Mouse (Mus musculus) gastrocnemius, adult 18-20 months (tissue): ENCODE measurements at regions not wholly inside any gene's neighbourhood (a gene's known extent, or its start where the extent isn't known, plus 50 kb on each side); places are given as distances from the start of the nearest gene placed in this dataset.
A peak's percentile ranks its signal among the peaks of the same experiment; 100 is the strongest.

Experiments used
- DNase-seq: peaks from one replicate; pipeline ENCODE4 v3.0.0; 2021; ENCODE audit warnings: low spot score

DNA sequence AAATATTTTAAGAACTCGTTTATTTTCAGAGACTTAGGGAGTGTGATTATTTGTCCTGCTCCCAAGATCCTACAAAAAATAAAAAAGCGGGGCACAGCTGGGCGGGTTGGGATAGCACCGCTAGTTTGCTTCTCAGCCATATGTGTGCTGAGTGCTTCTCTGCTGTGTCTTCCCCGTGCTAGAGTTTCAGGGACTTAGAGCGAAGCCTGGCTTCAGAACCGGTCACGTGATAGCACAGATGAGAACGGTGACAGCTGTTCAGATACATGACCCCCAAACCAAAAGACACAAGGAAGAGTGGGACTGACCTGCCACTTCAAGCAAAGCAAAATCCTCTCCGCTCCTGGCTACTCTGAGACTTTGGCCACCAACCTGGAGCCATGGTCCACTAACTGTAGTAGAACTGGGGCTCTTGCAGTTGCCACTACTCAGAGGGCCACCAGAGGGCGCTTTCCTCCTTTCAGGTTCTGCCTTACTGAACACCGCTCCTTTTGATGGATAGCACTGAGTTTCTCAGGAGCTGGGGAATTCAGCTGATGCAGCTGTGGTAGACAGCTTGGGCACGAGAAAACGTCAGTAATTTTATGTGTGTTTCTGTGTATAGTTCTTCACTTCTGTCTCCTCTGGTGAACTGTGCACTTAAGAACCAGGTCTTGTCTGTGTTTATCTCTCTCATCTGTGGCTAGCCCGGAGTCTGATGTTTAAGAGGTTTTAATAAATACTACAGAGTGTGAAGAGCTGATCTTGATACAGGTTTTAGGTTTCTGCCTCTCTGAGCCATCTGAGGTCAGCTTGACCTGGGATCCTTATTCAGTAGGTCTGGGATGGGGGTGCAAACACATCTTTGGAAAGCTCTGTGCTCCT lies 99.4 kb upstream of the Pgrmc2 start:
- DNase-seq, result peak; percentile 85

DNA sequence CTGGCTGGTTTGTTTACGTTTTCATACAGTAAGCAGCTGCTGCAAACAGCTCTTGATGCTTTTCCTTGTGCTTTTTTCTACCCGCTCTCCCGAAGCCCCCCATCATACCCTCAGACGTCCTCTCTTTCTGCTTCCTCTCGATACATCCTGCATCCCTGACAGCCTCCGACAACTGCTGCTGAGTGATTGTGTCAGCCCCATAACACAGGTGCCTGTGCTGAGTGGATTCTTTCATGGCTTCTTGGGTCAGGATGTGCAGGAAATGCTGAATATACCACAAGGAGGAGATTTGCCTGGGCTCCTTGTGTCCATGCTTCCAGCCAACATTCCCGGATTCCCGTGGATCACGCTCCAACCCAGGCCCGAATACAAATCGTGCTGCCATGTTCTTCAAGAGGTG lies 98.6 kb upstream of the Pgrmc2 start:
- no peak for DNase-seq

DNA sequence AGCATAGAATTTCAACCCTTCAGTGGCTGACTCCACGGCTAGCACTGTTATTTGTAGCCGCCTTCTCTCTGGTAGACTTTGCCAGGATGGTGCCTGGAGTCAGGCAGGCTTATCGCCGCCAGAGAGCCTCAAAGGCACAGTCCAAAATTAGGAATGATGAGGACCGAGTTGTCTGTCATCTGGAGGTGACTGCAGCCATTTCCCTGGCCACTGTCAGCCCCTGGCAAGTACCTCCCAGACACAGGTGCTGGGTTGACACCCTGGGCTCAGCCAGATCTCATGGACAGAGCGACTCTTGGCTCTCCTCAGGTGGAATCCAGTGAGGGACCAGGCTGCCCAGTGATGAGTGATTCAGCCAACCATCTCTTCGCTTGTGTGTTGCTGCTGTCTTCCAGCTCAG lies 98.1 kb upstream of the Pgrmc2 start:
- peak; percentile 45 for DNase-seq

DNA sequence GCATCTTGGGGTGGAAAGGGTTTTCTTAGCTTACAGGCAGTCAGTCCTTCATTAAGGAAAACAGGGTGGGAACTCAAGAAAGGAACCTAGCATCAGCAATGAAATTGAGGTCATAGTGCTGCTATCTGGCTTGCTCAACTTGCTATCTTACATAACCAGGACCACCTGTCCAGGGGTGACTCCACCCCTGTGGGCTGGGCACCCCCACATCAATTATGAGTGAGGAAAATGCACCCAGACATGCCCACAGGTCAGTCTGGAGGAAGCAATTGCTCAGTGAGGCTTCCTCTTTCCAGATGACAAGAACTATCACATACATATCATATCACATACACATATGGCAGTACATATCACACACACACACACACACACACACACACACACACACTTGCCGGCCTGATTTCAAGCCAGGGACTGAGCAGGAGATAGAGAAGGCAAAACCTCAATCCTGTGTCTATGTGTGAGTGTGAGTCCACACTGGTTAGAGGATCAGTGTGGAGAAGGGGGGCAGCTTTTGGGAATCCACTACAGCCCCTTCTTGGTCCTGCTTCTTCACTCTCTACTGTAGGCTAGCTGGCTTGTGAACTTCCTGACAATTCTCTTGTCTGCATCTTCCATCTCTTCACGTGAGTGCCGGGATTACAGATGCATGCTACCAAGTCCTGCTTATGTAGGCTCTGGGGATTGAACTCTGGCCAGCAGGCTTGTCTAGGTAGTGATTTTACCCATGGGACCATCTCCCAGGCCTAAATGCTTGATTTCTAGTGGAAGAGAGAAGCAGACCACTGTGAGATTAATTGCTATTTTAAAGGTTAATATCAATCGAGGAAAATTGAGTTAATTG lies 96.4 kb upstream of the Pgrmc2 start:
- no peak for DNase-seq

DNA sequence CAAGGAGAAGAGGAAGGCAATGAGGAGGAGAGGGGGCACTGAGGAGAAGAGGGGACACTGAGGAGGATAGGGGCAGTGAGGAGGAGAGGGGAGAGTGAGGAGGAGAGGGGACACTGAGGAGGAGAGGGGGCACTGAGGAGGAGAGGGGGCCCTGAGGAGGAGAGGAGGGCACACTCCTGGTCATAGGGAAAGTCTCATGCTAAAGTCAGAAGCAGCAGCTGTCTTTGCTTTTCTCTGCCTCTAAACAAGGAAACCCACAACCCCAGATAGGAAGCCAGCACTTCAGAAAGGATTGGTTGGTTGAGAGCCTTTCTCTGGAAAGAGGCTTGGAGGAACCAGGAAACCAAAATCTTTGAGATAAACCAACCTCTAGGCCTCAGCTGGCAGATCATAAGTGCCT lies 94.3 kb upstream of the Pgrmc2 start:
- DNase-seq, result no peak

DNA sequence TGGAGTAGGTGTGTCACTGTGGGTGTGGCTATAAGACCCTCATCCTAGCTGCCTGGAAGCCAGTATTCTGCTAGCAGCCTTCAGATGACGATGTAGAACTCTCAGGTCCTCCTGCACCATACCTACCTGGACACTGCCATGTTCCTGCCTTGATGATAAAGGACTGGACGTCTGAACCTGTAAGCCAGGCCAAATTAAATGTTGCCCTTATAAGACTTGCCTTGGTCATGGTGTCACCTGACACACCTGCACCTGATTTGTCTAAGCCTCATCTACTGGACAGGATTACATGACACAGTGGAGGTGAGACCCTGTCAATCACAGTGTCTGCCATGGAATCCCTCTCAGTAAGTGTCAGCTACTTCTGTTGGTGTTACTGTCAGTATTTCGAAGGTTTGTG lies 92.5 kb upstream of the Pgrmc2 start:
- no peak for DNase-seq

DNA sequence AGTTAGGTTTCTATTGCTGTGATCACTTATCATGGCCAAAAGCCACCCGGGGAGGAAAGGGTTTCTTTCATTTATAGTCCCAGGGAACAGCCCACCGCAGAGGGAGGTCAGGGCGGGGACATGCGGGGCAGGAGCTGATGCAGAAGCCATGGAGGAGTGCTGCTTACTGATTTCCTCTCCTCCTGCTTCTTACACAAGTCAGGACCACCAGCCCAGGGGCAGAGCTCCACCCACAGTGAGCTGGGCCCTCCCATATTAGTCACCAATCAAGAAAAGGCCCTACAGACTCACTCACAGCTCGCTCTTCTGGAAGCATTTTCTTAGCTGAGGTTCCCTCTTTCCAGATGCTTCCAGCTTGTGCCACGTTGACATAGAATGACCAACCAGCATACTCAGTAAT lies 90.7 kb upstream of the Pgrmc2 start:
- no peak for DNase-seq

DNA sequence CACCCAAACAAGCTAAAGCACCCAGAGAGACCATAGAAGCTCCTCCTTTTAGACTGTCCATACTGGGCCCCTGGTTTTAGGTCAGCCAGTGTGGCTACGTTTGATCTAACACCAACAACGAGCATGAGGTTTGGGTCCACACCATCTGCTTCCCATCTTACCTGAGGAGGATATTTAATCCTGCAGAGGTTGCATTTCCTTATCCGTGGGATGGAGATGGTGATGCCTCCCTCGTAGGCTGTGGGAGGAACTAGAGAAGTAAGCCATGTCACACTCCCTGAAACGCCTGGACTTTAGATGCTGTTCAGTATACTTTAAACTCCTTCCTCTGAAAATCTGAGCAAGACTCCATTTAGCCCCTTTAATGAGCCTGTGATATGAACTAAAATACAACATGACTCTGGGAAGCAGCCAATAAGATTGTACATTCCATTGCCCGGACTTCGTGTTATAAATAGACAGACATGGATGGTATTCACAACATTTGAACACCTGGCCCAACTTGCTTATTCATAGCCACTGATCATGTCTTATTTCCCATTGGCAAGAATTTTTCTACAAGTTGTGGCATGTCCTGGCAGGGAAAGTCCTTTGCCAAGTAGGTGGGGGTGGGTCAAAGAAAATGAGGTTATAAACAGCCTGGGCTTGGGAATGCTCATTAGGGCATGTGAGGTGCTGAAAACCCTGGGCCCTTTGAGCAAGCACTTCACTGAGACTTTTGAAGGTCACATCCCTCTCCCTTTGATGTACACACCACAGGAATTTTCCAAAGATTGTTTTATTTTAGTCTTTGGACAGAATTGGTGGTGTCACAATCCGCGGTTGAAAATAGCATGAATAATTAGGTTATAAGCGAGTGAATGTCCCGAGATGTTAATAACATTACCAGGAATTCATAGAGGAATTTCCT lies 89.7 kb upstream of the Pgrmc2 start:
- no peak for DNase-seq

DNA sequence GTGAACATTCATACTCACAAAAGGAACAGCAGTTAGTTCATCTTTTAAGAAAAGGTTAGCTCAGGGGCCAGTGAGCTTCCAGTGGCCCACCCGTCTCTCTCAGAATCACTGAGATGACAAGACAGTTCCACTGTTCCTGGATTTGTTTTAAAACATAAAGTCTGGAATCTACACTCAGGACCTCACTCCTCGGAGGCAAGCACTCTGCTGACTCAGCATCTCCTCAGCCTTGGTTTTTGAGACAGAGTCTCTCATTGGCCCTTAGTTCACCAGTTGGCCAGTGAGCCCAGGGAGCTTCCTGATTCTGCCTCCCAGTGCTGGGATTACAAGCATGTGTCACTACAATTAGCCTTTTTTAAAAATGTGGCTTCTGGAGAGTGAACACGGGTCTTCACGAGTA lies 88.9 kb upstream of the Pgrmc2 start:
- no peak for DNase-seq

DNA sequence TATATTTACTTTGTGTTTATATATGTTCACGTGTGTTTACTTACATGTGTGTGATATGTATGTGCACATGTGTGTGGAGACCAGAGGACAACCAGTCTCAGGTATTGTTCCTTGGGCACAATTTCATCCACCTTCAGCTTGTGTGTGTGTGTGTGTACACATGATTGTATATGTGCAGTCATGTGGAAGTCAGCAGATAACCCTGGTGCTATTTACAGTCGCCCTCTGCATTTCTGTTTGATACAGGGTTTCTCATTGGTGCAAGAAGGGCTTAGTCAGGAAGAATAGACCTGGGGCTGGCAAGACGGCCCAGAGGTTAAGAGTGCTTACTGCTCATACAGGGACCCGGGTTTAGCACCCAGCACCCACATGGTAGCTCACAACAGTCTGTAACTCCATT lies 88.5 kb upstream of the Pgrmc2 start:
- no peak for DNase-seq

DNA sequence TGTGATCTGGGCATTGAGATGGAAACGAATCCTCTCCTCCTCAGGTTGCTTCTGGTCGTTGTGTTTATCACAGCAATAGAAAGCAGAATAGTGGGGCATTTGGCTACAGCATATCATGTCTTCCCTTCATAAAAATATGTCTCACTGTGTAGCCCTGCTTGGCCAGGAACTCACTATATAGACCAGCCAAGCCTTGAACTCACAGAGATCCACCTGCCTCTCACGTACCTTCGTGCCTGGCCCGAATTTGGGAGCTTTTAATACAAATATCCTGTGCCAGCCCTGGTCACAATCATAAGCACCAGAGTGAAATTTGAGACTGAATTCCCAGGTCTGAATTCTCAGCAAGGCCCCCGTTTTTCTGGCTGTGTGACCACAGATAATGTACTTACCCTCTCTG lies 87.7 kb upstream of the Pgrmc2 start:
- no peak for DNase-seq

DNA sequence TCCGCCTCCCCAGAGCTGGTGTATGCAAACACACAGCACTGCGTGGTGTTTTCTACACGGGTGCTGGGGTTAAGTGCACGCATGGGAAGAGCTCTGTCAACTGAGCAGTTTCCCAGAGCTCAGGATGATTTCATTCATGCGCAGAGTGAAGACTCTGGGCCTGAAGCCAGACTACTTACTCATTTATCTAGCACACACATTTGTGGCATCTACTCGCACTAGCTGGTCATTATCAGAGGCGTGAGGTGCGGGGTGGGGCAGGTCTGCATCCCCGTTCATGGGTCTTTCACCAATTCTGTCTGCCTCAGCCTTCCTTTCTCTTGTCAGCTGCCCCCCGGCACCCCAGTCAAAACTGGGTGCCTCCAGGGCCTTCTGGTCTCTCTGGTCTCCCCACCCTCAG lies 86.6 kb upstream of the Pgrmc2 start:
- no peak for DNase-seq

DNA sequence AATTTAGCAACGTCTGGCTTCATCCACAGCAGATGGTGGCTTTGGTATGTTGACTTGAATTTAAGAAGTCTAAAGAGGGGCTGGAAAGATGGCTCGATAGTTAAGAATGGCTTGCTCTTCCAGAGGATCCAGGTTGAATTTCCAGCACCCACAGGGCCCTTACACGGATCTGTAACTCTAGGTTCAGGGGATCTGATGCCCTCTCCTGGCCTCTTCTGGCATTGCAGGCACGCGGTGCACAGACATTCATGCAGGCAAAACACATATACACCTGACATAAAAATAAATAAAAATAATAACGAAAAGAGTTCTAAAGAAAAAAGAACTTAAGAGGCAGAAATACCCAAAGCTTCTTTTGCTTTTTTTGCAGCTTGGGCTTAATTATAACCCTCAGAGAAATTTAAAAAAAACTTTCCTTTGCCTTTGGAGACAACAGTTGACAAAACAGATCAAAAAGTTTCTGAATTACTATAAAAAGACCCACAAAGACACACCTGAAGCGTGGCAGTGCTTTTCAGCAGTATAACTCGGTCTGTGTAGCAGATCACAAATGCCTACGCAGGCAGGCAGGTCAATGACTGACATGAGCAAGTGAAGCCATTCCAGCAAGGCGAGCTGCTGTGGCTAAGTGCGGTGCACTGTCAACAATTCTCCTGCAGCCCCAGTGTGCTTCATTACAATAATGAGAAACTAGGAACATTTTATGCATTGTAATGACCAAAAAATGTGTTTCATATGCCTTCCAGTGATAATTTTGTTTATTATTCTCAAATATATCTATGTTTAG lies 85.5 kb upstream of the Pgrmc2 start:
- no peak for DNase-seq

DNA sequence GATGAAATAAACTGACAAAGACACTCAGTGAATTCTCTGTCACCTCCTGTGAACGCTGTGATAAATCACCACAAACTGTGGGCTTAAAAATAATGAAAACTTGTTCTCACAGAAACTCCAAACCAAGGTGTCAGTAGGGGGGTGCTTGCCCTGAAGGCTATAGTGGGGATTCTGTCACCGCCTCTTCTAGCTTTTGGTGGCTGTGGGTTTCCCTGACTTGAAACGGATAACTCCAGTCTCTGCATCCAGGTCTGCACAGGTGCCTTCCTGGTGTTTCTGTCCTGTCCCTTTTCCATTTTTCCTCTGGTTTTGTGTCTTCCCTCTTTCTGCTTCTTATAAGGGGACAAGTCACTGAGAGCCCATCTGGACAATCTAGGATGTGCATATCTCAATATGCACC lies 84.6 kb upstream of the Pgrmc2 start:
- no peak for DNase-seq

DNA sequence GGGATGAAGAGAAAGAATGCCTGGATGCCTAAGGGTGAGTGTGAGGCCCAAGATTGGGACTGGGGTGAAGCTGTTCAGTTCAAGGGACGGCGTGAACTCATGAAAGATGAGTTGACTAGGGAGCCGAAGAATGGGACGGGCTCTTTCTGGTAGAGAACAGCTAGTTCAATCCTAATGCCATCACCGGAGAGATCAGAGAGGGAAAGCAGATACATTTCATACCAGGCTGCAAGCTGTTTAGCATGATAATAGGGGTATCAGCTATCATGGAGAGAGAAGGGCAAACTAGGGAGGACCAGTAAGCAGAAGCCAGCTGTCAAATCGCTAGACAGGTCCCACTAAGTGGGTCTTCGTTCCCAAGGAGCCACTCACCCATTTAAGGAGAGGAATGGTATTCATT lies 81.9 kb upstream of the Pgrmc2 start:
- no peak for DNase-seq

DNA sequence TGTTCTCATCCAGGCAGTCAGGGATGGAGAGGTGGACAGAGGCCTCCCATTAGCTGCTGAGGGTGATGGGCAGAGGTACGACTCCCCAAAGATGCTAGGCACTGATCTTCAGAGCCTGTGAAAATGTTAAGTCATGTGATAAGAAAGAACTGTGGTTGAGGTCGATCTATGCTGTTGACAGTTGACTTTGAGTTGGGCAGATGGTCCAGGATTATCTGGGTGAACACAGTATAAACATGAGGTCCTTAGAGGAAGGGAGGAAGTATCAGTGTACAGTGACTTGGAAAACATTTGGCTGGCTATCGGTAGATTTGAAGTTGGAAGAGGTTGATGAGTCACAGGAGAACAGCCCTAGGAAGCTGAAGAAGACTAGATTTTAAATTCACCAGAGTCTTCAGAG lies 80.9 kb upstream of the Pgrmc2 start:
- no peak for DNase-seq

DNA sequence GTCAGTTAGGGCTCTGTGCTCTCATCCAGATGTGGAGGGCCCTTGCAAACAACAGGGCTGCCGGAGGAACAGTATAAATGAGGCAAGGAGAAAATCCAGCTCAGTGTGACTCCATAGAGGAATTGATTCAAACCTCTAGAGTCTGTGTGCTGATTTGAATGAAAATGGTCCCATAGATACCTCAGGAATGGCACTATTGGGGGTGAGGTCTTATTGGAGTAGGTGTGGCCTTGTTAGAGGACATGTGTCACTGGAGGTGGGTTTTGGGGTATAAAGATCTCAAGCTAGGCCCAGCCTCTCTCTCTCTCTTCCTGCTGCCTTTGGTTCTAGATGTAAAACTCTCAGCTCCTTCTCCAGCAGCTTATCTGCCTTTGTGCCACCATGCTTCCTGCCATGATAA lies 79.7 kb upstream of the Pgrmc2 start:
- no peak for DNase-seq

DNA sequence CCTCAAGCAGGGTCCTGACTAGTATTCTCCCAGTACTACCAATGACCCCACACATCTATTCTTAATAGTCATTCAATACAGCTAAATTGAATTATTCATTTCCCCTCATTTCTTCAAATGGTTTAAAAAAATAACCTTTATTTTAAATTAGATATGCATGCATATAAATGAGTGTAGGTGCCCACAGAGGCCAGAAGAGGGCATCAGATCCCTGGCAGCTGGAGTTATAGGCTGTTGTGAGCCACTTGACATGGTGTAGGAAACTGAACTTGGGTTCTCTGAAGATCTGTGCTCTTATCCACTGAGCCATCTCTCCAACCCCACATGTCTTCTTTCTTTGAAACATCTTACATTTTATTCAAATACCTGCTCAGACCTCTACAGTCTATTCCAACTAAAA lies 77.8 kb upstream of the Pgrmc2 start:
- no peak for DNase-seq

DNA sequence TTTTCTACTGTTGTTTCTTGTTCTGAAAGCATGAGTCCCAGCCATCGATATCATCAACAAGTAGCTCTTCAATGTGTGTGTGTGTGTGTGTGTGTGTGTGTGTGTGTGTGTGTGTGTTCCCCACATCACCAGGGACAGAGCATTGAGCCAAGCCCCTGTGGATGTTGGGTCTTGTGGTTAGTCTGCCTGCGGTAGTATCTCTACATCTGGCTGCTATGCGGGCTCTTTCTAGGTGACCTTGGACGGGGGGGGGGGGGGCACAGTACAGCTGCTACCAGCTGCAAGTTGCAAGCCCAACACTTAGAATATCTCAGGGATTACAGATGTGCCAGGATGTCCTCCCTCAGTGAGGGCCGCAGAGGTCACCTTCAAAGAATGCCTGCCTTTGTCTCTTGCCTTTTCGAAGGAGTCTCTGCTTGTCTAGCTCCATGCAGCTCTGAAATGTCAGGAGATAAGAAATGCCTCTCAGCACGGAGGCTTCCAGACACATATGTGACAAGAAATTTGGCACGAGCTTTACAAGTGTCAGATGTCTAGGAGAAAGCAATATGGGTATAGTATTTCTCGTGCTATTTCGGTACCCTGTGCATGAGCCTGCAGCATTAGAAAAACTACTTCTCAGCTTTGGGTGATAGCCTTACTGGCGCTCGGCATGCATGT lies 75.6 kb upstream of the Pgrmc2 start:
- no peak for DNase-seq

DNA sequence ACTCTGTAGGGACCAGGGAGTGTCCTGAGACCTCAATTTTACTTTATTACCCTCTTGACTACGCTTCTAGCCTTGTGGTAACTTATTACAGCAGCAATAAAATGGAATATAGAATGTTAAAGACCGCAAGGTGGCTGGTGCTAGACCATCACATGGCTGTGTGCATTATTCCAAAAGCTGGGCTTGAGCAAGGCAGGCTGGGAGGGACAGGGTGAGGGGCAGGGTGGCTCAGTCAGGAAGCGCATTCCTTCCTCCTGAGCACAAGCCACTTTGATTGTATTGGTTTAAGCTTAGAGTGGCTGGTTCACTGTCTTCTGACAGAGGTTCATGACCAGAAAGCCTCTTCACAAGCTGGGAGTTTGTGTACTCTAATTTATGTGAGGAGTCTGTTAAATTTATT lies 74.6 kb upstream of the Pgrmc2 start:
- no peak for DNase-seq

DNA sequence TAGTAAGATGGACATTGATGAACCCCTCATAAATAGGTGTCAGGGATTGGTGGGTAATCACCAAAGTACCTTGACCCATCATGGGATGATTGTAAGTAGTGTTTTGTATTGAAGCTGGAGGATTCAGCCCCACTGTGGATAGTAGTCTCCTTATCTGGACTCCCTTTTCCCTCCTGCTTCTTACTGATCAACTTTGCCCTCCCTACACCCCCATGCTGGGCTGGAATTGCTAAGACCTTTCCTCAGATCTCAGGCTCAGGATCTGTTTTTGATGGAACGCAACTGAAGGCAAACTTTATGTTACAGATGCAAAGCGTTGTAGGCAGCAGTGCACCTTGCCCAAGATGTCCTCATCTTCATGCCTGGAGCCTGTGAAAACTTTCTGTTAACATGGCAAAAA lies 73.7 kb upstream of the Pgrmc2 start:
- DNase-seq, result no peak
